Mouse (Mus musculus) forebrain, embryonic 12.5 days (tissue): ENCODE measurements around the gene Rpl29. TPM values are rescaled to one million over a fixed set of nuclear protein-coding genes. Genes with fewer than 3 reads are reported as not detected.
A peak's percentile ranks its signal among the peaks of the same experiment; 100 is the strongest.

Experiments
- ATAC-seq: fragments of 200-750 bp; cut with Nextera tagmentation; 2 replicates; pipeline ENCODE4 v1.8.0; 2017; ENCODE audit warnings: moderate TSS enrichment; ENCODE audit not compliant: low FRiP score
- H3K27ac ChIP-seq: fragments of 300-500 bp; sonication (generic); 2 replicates; pipeline ENCODE4 v1.5.1; 2016; ENCODE audit warnings: mild to moderate bottlenecking
- H3K27me3 ChIP-seq: fragments of 300-500 bp; sonication (generic); 2 replicates; pipeline ENCODE4 v1.6.1; 2016; ENCODE audit warnings: mild to moderate bottlenecking
- H3K36me3 ChIP-seq: fragments of 300-500 bp; sonication (generic); replicated peaks from 2 replicates; pipeline ENCODE4 v1.6.1; 2016; ENCODE audit warnings: mild to moderate bottlenecking
- H3K4me1 ChIP-seq: fragments of 300-500 bp; sonication (generic); 2 replicates; pipeline ENCODE4 v1.6.1; 2016
- H3K4me2 ChIP-seq: fragments of 300-500 bp; sonication (generic); 2 replicates; pipeline ENCODE4 v1.6.1; 2016; ENCODE audit warnings: mild to moderate bottlenecking, moderate library complexity
- H3K4me3 ChIP-seq: fragments of 300-500 bp; sonication (generic); replicated peaks from 2 replicates; pipeline ENCODE4 v1.5.1; 2016; ENCODE audit warnings: mild to moderate bottlenecking
- H3K9ac ChIP-seq: fragments of 300-500 bp; sonication (generic); 2 replicates; pipeline ENCODE4 v1.6.1; 2016; ENCODE audit warnings: mild to moderate bottlenecking
- H3K9me3 ChIP-seq: fragments of 300-500 bp; sonication (generic); 2 replicates; pipeline ENCODE4 v1.6.1; 2016
- WGBS: fragments of 180-500 bp; shearing (Covaris S2); methylation state at CpG from one replicate; pipeline ENCODE4 v1.1.7; 2016; 5-methylcytosine and 5-hydroxymethylcytosine counted together
- polyA plus RNA-seq: library from polyadenylated mRNA; unstranded; fragments of >200 nt; fragmentation: Nextera tagmentation; extraction: Ambion mirVana; gene quantifications from 2 replicates; pipeline ENCODE4 v1.2.1, GENCODE M21; 2016

The Rpl29 gene
- polyA plus RNA-seq, 1 experiment from 2014 or later = 770 TPM

DNA sequence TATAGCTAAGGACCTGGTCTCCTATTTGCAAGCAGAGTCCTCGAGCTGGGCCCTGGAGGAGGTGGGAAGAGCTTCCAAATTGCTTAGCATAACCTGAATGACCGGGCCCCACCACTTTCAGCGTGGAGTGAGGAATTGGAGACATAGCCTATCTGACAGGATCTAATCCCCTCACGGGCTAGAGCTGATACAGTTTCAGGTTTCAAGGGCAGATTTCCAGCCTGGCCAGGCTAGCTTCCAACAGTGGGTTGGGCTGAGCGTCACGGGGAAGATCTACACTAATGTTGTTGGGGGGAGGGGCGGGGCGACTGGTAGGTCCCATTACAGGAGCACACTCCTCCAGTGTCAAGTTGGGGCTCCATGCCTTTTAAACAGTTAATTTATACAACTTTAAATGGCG, 21.4 kb downstream of the Rpl29 start:
- H3K4me1 ChIP-seq = peaks cover 71% of the 10 kb centered on the region
- H3K36me3 ChIP-seq = no peaks in the 10 kb centered on the region
- ATAC-seq = no peak
- H3K9me3 ChIP-seq = no peaks in the 10 kb centered on the region
- H3K9ac ChIP-seq = no peak overlapping the region
- H3K4me3 ChIP-seq = no peak overlapping the region
- no peak overlapping the region for H3K27ac ChIP-seq
- H3K4me2 ChIP-seq = no peak overlapping the region
- no peaks in the 10 kb centered on the region for H3K27me3 ChIP-seq
- 28% methylated on average over 9 of the region's 9 CpGs for WGBS

DNA sequence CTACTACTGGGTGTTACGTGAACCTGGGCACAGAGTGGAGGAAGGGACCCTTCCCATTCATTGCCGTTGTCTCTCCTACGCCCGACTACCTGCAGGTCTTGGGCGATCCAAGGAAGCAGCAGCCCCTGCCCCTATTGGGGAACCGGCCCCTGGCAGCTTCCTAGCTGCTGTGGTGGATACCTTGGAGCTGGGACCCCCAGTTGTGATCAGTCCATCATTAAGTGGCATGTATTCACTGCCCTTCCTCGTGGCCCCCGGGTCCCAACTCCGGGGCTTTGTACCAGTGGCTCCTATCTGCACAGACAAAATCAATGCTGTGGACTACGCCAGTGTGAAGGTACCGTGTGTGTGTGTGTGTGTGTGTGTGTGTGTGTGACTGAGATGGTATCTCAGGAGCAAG, 22.0 kb downstream of the Rpl29 start:
- H3K4me2 ChIP-seq = no peak overlapping the region
- no peak overlapping the region for H3K27ac ChIP-seq
- H3K4me1 ChIP-seq = peaks cover 72% of the 10 kb centered on the region
- no peak for ATAC-seq
- WGBS = 78% methylated on average over 11 of the region's 11 CpGs
- H3K9ac ChIP-seq = no peak overlapping the region
- H3K27me3 ChIP-seq = no peaks in the 10 kb centered on the region
- no peaks in the 10 kb centered on the region for H3K36me3 ChIP-seq
- H3K9me3 ChIP-seq = no peaks in the 10 kb centered on the region
- no peak overlapping the region for H3K4me3 ChIP-seq

DNA sequence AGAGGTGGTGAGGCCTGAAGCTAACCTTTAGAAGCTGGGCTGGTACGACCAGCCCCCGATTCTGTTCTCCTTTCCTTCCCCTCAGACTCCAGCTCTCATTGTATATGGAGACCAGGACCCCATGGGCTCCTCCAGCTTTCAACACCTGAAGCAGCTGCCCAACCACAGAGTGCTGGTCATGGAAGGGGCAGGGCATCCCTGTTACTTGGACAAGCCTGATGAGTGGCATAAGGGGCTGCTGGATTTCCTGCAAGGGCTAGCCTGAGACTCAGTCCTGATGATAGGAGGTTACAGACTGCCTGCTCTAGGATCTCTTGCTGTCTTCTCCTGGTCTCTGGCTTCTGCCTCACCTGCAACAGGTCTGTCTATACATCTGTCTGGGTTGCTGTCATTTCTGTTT, 22.6 kb downstream of the Rpl29 start:
- WGBS = 61% methylated on average over 2 of the region's 2 CpGs
- H3K4me1 ChIP-seq = peaks cover 76% of the 10 kb centered on the region

DNA sequence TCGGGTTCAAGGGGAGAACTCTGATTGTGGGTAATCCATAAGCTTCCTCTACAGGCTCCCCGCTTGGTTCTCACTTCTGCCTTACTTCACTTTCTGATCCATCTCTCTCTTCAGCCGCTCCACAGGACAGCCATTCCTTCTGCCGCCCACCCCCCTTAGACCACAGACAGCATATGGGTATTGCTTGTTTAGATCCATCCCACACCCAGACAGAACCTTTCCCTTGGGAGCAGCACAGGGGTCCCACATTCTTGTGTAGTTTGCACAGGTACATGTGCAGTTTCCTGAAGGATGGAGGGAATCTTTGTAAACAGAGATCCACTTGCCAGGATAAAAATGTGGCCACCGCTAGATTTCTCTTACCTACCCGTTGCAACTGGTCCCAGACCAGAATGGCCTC, 23.1 kb downstream of the Rpl29 start:
- no peaks in the 10 kb centered on the region for H3K27me3 ChIP-seq
- peak overlapping the region; percentile 78 for H3K4me3 ChIP-seq
- no peak for ATAC-seq
- H3K4me1 ChIP-seq = peaks cover 76% of the 10 kb centered on the region
- no peaks in the 10 kb centered on the region for H3K9me3 ChIP-seq
- peak overlapping the region; percentile 92; the same call in 1 of the 2 replicates for H3K9ac ChIP-seq
- H3K36me3 ChIP-seq = peaks cover 5% of the 10 kb centered on the region; the same call in 1 of the 2 replicates
- H3K27ac ChIP-seq = peak overlapping the region; percentile 97
- 15% methylated on average over 6 of the region's 6 CpGs for WGBS
- H3K4me2 ChIP-seq = peak overlapping the region; percentile 96

More for the DNA sequence above, 22.6 kb downstream of the Rpl29 start:
- Histone ChIP-seq H3K4me2 (peak overlapping the region; percentile 96; the same call in 1 of the 2 replicates), H3K27ac (no peak overlapping the region), H3K9me3 (no peaks in the 10 kb centered on the region), H3K27me3 (no peaks in the 10 kb centered on the region), H3K36me3 (peaks cover under 1% of the 10 kb centered on the region; the same call in 1 of the 2 replicates), H3K4me3 (no peak overlapping the region), H3K9ac (no peak overlapping the region)
- no peak for ATAC-seq

DNA sequence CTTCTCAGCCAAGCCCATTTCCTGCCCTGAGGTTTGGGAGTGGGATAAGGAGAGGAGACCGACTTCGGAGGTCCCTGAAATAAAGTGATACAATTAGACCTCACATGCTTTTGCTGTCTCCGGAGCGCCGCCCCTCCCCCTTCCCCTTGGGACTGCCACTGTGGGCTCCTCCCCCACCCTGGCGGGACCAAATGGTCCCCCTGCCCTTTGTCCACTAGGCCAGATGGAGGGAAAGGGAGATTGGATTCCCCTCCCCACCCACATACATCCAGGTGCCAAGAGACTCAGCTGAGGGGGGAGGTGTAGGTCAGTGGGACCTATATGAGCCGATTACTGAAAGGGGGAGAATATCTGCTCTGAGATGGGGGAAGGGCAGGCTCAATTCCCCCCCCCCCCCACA, 23.6 kb downstream of the Rpl29 start:
- WGBS = 0% methylated on average over 7 of the region's 7 CpGs
- H3K4me2 ChIP-seq = peak overlapping the region; percentile 96
- H3K9ac ChIP-seq = peak overlapping the region; percentile 92
- H3K27me3 ChIP-seq = no peaks in the 10 kb centered on the region
- peak; percentile 5; the same call in 1 of the 2 replicates for ATAC-seq
- H3K36me3 ChIP-seq = peaks cover 10% of the 10 kb centered on the region
- peaks cover 77% of the 10 kb centered on the region for H3K4me1 ChIP-seq
- H3K27ac ChIP-seq = peak overlapping the region; percentile 97
- no peaks in the 10 kb centered on the region for H3K9me3 ChIP-seq
- peak overlapping the region; percentile 78 for H3K4me3 ChIP-seq

DNA sequence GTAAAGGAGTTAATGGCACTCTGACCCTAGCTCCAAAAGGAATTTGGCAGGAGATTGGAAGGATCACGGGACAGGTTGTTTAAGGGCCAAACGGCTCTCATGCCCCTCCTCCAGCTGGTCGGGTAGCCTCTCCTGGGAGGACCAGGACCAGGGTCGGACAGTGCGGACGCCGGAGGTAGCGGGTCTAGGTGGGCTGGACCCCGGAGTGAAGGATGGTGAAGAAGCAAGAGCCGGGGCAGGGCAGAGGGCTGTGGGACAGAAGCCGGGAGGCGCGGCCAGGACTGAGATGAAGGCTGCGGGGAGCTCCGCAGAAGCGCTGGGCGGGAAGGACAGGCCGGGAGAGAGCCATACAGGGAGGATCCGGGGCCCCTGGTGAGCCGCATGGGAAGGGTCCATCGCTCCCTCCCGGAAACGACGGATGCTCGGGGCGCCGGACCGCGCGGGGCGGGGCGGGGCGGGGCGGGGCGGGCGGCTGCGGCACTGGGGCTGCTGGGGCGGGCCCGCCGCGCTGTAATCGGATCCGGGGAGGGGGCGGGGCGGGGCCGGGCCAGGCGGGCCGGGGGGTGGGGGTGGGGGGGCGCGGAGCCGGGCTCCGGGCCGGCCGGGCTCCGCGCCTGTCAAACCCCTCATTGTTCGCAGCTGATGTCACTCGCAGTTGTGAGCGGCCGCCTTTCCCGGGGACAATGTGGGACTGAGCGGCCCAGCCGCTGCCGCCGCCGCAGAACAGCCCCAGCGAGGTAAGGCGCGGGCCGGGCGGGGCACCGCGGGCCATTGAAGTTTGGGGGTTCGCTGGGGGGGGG, 24.2 kb downstream of the Rpl29 start, which contains the start of gene Pcbp4:
Gene Pcbp4, plus strand, starts transcription at position 21 of the 800 bp plus-strand sequence.
- Histone ChIP-seq H3K4me1 (peaks cover 77% of the 10 kb centered on the region), H3K4me2 (peak within 1 kb of the TSS; percentile 96), H3K4me3 (peak within 1 kb of the TSS; percentile 78), H3K9me3 (no peaks in the 10 kb centered on the region), H3K36me3 (peaks cover 16% of the 10 kb centered on the region), H3K27me3 (no peaks in the 10 kb centered on the region), H3K27ac (peak within 1 kb of the TSS; percentile 97), H3K9ac (peak within 1 kb of the TSS; percentile 92)
- 0% methylated on average over 44 of the region's 74 CpGs for WGBS
- peak; percentile 80 for ATAC-seq

DNA sequence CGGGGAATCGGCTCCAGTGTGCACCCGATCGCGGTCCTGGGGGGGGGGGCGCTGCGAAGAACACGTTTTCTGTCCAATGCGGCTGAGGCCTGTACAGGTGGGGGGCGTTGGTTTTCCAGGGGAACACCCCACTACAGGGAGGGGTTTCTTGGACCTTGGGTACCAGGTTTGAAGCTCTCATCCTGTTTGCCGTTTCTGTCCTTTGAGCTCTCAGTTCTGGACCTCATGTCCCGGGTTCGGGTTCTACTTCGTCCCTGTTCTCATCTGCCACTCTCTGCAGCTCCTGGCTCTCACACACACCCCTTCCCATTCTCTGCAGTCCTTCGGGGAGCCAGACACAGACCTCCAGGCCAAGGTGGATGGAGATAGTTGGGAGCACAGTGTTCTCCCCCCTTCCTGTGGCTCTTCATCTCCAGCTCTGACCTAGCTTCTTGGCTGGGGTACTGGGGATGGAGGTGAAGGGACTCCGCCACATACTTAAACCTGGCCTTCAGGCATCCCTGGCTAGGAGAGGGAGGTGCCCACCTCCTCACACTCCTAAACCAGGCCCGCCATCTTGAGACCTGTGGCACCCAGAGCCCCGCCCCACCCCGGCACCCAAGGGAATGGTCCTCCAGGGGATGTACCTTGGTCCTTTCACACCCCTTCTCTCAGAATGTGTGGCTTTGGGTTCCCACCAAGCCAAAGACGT, 25.0 kb downstream of the Rpl29 start:
- Histone ChIP-seq H3K9ac (peak overlapping the region; percentile 92), H3K4me3 (peak overlapping the region; percentile 78), H3K9me3 (no peaks in the 10 kb centered on the region), H3K4me2 (peak overlapping the region; percentile 96), H3K36me3 (peaks cover 18% of the 10 kb centered on the region), H3K27ac (peak overlapping the region; percentile 97), H3K4me1 (peaks cover 76% of the 10 kb centered on the region), H3K27me3 (no peaks in the 10 kb centered on the region)
- WGBS = 2% methylated on average over 10 of the region's 20 CpGs
- ATAC-seq = peak; percentile 8; the same call in 1 of the 2 replicates

DNA sequence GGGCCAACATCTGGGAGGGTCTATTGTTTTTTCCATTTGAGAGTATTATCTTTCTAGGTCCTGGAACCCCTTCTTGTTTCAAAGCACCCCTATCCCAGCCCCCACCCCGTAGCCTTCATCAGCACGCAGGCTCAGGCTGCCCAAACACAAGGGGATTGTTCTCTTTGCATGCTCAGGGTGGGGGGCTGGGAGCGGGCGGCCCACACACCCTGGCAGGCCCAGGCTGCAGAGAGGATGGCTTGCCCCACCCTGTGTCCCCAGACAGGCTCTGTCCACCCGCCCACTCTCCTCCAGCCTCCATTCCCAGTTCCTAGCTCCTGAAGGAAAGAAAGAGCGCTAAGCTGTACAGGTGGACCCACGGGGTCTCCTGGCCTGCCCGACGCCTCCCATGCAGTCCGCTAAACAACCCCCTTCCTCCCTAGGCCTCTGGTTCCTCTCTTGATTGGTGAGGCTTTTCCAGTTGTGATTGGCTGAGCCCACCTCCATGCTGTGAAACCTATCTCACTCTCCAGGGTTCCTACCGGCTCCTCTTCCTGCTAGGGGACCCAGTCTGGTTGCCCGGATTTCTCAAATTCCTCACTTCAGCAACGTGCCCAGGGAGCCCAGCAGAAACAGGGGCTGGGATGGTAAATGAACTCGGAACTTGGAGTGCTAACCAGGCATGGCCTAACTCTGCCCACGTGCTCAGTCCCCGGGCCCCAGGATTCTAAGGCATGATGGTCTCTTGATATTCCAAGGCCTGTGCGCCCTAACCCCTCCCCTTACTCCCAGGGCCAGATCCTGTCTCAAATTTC, 25.8 kb downstream of the Rpl29 start:
- Histone ChIP-seq H3K4me3 (peak overlapping the region; percentile 78), H3K4me2 (peak overlapping the region; percentile 96), H3K27ac (peak overlapping the region; percentile 97), H3K9me3 (no peaks in the 10 kb centered on the region), H3K4me1 (peaks cover 84% of the 10 kb centered on the region), H3K27me3 (no peaks in the 10 kb centered on the region), H3K36me3 (peaks cover 27% of the 10 kb centered on the region), H3K9ac (peak overlapping the region; percentile 92)
- peak; percentile 36; the same call in 1 of the 2 replicates for ATAC-seq
- WGBS = 0% methylated on average over 17 of the region's 17 CpGs

DNA sequence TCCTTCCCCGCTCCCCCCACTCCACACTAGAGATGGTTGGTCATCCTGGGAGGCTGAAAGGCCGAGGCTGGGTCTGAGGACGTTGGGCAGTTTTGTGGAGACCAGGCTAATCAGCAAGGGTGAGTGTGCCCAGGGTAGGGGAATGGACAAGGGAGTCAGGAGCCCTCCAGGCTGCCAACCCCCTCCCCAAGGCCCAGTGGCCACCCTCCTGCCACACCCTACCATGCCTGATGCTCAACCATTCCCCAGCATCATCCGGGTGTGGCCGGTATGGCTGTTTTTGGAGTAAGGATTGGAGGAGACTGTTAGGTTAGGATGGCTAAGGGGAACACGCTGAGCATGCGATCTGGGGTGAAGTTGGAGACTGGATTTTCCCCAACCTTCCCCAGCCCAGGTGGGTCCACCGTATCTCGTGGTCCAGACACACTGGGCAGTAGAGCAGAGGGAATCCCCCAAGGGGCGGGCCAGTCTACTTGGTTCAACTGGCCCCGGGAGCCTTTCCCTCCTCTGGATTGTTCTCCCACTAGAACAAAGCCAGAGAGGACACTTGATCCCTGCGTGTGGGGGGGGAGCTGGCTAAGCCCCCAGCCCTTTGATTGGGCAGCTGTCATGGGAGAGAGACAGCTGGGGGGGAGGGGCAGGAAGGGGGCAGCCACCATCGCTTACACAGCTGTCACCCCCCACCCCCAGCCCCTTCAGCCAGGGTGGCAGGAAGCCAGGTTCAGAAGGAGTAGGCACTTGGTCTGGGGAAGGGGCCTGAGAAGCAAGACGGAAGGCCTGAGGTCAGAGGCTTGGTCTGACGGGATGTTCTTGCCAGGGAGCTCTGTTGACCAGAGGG, 27.3 kb downstream of the Rpl29 start:
- H3K9ac ChIP-seq = peak overlapping the region; percentile 92
- peaks cover 78% of the 10 kb centered on the region for H3K4me1 ChIP-seq
- H3K36me3 ChIP-seq = peaks cover 41% of the 10 kb centered on the region
- no peaks in the 10 kb centered on the region for H3K9me3 ChIP-seq
- H3K27me3 ChIP-seq = no peaks in the 10 kb centered on the region
- ATAC-seq = peak; percentile 3; the same call in 1 of the 2 replicates
- peak overlapping the region; percentile 97 for H3K27ac ChIP-seq
- peak overlapping the region; percentile 78 for H3K4me3 ChIP-seq
- H3K4me2 ChIP-seq = peak overlapping the region; percentile 96
- WGBS = 23% methylated on average over 15 of the region's 15 CpGs

DNA sequence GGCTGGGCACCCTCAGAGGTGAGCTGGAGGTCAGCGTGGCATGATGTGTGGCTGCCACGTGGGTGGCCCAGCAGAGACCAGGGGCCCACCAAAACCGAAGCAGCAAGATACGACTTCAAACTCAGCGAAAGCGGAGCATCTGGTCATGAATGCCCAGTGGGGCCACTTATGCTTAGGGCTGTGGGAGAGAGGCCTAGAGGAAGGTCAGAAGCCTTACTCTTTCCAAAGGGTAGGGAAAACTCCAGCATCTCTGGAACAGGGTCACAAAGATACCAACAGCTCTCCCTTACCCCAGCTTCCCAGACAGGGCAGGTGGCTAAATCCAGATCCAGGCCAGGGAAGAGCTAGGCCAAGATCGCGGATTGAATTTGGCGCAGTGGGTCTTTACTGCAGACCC, 27.9 kb downstream of the Rpl29 start:
- Histone ChIP-seq H3K4me3 (peak overlapping the region; percentile 78), H3K9me3 (no peaks in the 10 kb centered on the region), H3K27me3 (peaks cover 3% of the 10 kb centered on the region; the same call in 1 of the 2 replicates), H3K4me2 (peak overlapping the region; percentile 96), H3K27ac (peak overlapping the region; percentile 97), H3K36me3 (peaks cover 47% of the 10 kb centered on the region), H3K9ac (peak overlapping the region; percentile 92), H3K4me1 (peaks cover 71% of the 10 kb centered on the region)
- 37% methylated on average over 9 of the region's 9 CpGs for WGBS
- no peak for ATAC-seq

DNA sequence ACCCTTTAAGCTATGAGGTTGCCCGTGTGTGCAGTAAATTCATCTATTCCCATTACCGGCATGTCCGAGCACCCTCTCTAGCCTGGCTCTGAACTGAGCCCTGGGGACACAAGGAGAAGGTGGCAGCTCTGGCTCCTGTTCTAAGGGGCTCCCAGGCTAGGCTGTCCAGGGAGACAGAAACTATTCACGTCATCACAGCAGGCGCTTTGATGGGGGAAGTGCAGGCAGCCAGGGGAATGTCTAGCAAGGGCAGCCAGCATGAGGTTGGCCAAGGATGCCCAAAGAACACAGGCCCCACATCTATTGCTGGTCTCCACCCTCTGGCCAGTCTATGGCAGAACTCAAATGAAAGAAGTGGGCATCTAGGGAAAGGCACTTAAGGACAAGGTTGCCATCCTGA, 28.7 kb downstream of the Rpl29 start:
- H3K27ac ChIP-seq = peak overlapping the region; percentile 97
- H3K4me3 ChIP-seq = peak overlapping the region; percentile 11; the same call in 1 of the 2 replicates
- peak overlapping the region; percentile 92 for H3K9ac ChIP-seq
- peaks cover 5% of the 10 kb centered on the region; the same call in 1 of the 2 replicates for H3K27me3 ChIP-seq
- peaks cover 54% of the 10 kb centered on the region for H3K36me3 ChIP-seq
- H3K4me2 ChIP-seq = peak overlapping the region; percentile 96
- peaks cover 64% of the 10 kb centered on the region for H3K4me1 ChIP-seq
- H3K9me3 ChIP-seq = no peaks in the 10 kb centered on the region
- 63% methylated on average over 5 of the region's 5 CpGs for WGBS
- no peak for ATAC-seq
